23 mouse cellular contexts compared by ENCODE assay signal in the genomic region with DNA sequence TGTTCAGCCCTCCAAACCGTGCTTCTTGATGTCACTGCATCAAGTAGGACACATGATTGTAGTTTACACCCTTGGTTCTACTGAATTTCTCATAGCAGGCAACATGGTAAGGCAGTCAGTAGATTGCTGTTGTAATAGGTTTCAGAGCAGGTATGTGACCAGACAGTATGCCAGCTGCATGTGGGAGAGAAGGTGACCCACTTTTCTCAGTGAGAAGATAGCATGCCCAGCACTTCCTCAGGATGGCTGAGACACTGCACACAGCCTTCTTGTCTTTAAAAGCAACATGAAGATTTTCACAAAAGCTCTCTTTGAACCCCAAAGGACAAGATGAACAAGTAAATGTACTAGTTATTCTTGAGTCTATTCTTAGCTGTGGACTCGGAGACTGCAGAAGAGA. TPM values are rescaled to one million over a fixed set of nuclear protein-coding genes. Genes with fewer than 3 reads are reported as not detected.
DNase-seq lines count a peak whose midpoint lies in the region; ATAC-seq and TF ChIP-seq lines count a peak whose summit lies in the region.
"Had no signal": no experiment of that assay in that cellular context is flagged by ENCODE, and none has a peak within 500 bp of the region (broad histone marks: within the 10 kb centered on the region; RNA-seq: fewer than 3 reads in every experiment).

No protein-coding gene starts in this region.

- no peaks in the 10 kb centered on the region for H3K27me3 ChIP-seq in thymus, adult 2 months (ENCODE audit: control insufficient read depth, insufficient read depth, low read length)
- no peaks in the 10 kb centered on the region for H3K27me3 ChIP-seq in hindbrain, embryonic 13.5 days
- H3K27me3 ChIP-seq: embryonic facial prominence, embryonic 12.5 days; forebrain, embryonic 12.5 days; Patski had no signal

- no peak overlapping the region for H3K4me3 ChIP-seq in thymus, adult 2 months (ENCODE audit: control insufficient read depth, insufficient read depth, low read length)
- no peak overlapping the region for H3K4me3 ChIP-seq in hindbrain, embryonic 13.5 days
- H3K4me3 ChIP-seq: embryonic facial prominence, embryonic 10.5 days; embryonic facial prominence, embryonic 12.5 days; forebrain, embryonic 12.5 days had no signal

- no peak overlapping the region for H3K4me2 ChIP-seq in hindbrain, embryonic 13.5 days
- H3K4me2 ChIP-seq: embryonic facial prominence, embryonic 12.5 days; forebrain, embryonic 12.5 days had no signal

- H3K9me3 ChIP-seq in hindbrain, embryonic 13.5 days = 0 out of 2 replicates have a peak, but pooled peaks cover 8% of the 10 kb centered on the region
- H3K9me3 ChIP-seq: forebrain, embryonic 12.5 days had no signal

- no peak for TF ChIP-seq POLR2A in thymus, adult 2 months (IDR thresholded peaks at IDR 0.05; ENCODE audit: control insufficient read depth, extremely low read depth, insufficient read depth, low read length, poor library complexity)

- H3K27ac ChIP-seq in thymus, adult 2 months (ENCODE audit: control insufficient read depth, insufficient read depth, low read length) = no peak overlapping the region
- H3K27ac ChIP-seq in hindbrain, embryonic 13.5 days = no peak overlapping the region
- H3K27ac ChIP-seq: embryonic facial prominence, embryonic 10.5 days; embryonic facial prominence, embryonic 12.5 days; forebrain, embryonic 12.5 days had no signal

- intact Hi-C loops in left cerebral cortex, postnatal 36 days (cut with DNase I) = no loop called here

- no peak for TF ChIP-seq CTCF in thymus, adult 2 months (IDR thresholded peaks at IDR 0.05; ENCODE audit: borderline replicate concordance, control insufficient read depth, extremely low read depth, insufficient read depth, low read length, poor library complexity)

- WGBS in thymus, adult 2 months = 92% methylated on average over 2 of the region's 2 CpGs
- WGBS in hindbrain, embryonic 13.5 days = 90% methylated on average over 2 of the region's 2 CpGs

- H3K36me3 ChIP-seq in thymus, adult 2 months (ENCODE audit: control insufficient read depth, insufficient read depth, low read length) = no peaks in the 10 kb centered on the region
- H3K36me3 ChIP-seq in hindbrain, embryonic 13.5 days = no peaks in the 10 kb centered on the region
- H3K36me3 ChIP-seq: embryonic facial prominence, embryonic 10.5 days; embryonic facial prominence, embryonic 12.5 days; forebrain, embryonic 12.5 days had no signal

- DNase-seq in frontal cortex, postnatal 36 days (ENCODE audit: low spot score in 2 of 2) = no peak
- DNase-seq in thymus, postnatal 10 days (ENCODE audit: low spot score in 2 of 2) = peak; percentile 18 to 43
- DNase-seq in thymus, adult 2 months = no peak
- DNase-seq in thymus, postnatal 25 days = peak; percentile 31
- no peak for DNase-seq in left cerebral cortex, postnatal 36 days (ENCODE audit: low spot score in 2 of 2)
- DNase-seq: adrenal gland, adult 8-10 months; adrenal gland, postnatal 14 days; adrenal gland, postnatal 36 days; cerebellum, adult 11-12 months; cerebellum, adult 2 months; cerebellum, adult 9-10 months; cerebellum, postnatal 10 days; cerebellum, postnatal 25 days; forebrain, postnatal 0 days had no signal

- H3K9ac ChIP-seq in hindbrain, embryonic 13.5 days = no peak overlapping the region
- H3K9ac ChIP-seq: embryonic facial prominence, embryonic 12.5 days; forebrain, embryonic 12.5 days; forebrain, postnatal 0 days had no signal

- peak; percentile 91 for ATAC-seq in frontal cortex, adult (ENCODE audit: low TSS enrichment)
- no peak for ATAC-seq in hindbrain, embryonic 13.5 days (ENCODE audit: low FRiP score)
- ATAC-seq: activated CD4-positive, CD25-positive, alpha-beta regulatory T cell, adult 4 months; forebrain, embryonic 14.5 days; forebrain, postnatal 0 days; Patski had no signal

- H3K4me1 ChIP-seq in thymus, adult 2 months (replicated peaks; ENCODE audit: control insufficient read depth, insufficient read depth, low read length) = peaks cover 7% of the 10 kb centered on the region; the same call in 1 of the 2 replicates
- H3K4me1 ChIP-seq in hindbrain, embryonic 13.5 days (replicated peaks) = peaks cover under 1% of the 10 kb centered on the region; the same call in 1 of the 2 replicates
- H3K4me1 ChIP-seq: embryonic facial prominence, embryonic 12.5 days; forebrain, embryonic 12.5 days had no signal

RNA-seq across cellular contexts. Expression of gene Enc1, which starts 29.8 kb away (rescaled TPM):
- 7.6 and 10.0 TPM in 2 replicates for polyA plus RNA-seq in thymus, adult 2 months (2012; rRNA removed)
- 59.2 and 62.1 TPM in 2 replicates for polyA plus RNA-seq in hindbrain, embryonic 13.5 days (2015; fragmentation: Nextera tagmentation; extraction: Ambion mirVana)
- 100 to 1,000 TPM; 570 to 627 TPM for total RNA-seq in left cerebral cortex, postnatal 36 days (2021)
- total RNA-seq: MEL had no signal

Comparison
In these comparisons a context has a peak if more than half of its experiments do, and no peak if none do; other contexts are left out.
1. DNase-seq: peak in thymus, postnatal 10 days (2 of 2) and thymus, postnatal 25 days (single experiment); none in frontal cortex, postnatal 36 days (0 of 2), thymus, adult 2 months (single experiment) and left cerebral cortex, postnatal 36 days (0 of 2).